Mouse (Mus musculus) lung, adult 2 months (tissue): ENCODE measurements around the gene Gm12258. TPM values are rescaled to one million over a fixed set of nuclear protein-coding genes. Genes with fewer than 3 reads are reported as not detected.

Experiments
- DNase-seq: peaks from one replicate; pipeline ENCODE4 v3.0.0; 2022
- H3K4me1 ChIP-seq: fragments of 200-500 bp; 2 replicates; pipeline ENCODE4 v1.6.1; 2011; ENCODE audit warnings: low read length; ENCODE audit not compliant: control insufficient read depth, insufficient read depth
- H3K4me3 ChIP-seq: fragments of 200-500 bp; replicated peaks from 2 replicates; pipeline ENCODE3; 2011; ENCODE audit warnings: low read depth, mild to moderate bottlenecking, control low read depth, low read length; ENCODE audit errors: extremely low read depth
- CTCF ChIP-seq: fragments of 200-500 bp; IDR thresholded peaks from 2 replicates; pipeline ENCODE4 v1.5.1; 2011; ENCODE audit warnings: mild to moderate bottlenecking, low read length, control low read depth; ENCODE audit not compliant: insufficient read depth
- POLR2A ChIP-seq: fragments of 200-500 bp; IDR thresholded peaks from 2 replicates; pipeline ENCODE4 v1.6.1; 2011; ENCODE audit warnings: low read depth, mild to moderate bottlenecking, control low read depth, low read length, borderline replicate concordance; ENCODE audit errors: extremely low read depth
- WGBS: fragments of 180-500 bp; shearing (Covaris S2); methylation state at CpG from one replicate; pipeline ENCODE4 v1.1.7; 2018; 5-methylcytosine and 5-hydroxymethylcytosine counted together
- polyA plus RNA-seq: library from polyadenylated mRNA; depleted of rRNA; stranded (reverse); fragments of >200 nt; gene quantifications from 2 replicates; pipeline ENCODE4 v1.2.3, GENCODE M21; 2012; rRNA removed

Gene Gm12258
- polyA plus RNA-seq, 1 experiment: 4.0 TPM

- no peak for TF ChIP-seq CTCF
- no peak for TF ChIP-seq POLR2A
Measured at GRCm38 (mm10) chr11:58901080-58901479, 54.1 kb downstream of the Gm12258 start.

DNA sequence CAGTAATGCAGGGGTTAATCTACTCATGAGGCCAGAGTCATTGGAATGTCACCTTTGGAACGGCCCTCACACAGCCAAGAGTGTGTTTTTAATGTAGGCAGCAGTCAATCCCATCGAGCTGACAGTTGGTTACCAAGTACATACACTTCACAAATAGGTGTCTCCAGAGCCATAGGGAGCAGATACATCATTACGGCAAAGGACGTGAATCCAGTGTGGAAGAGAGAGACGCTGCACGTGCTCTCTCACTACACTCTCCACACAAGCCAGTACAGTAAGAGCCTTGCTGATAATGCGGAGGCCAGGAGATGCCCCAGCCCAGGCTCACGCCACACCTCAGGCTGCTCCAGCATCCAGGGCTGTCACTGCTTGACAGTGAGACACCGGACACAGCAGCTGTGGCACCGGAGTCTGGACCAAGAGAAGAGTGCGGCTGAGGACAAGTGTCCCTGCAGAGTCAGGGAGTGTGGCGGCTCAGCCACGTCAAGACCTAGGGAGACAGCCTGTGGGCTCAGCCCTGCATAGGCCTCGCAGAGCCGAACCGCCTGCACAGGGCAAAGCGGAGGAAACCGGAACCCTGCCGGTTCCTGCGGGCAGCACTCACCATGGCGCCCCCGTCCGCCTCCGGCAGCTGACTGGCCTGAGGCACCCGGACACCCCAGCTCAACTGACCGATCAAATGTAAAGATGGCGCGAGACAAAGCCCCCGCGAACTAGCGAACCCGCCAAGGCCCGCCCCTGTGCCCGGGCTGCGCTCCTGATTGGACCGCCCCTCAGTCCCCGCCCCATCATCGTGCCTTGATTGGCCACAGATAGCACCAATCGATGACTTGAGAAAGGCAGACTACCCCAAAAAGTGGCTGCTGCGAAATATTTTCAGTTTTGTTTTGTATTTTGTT, 56.8 kb downstream of the Gm12258 start, which contains the start of gene Zfp39:
Zfp39 (minus strand) TSS at position 715 of the 899 bp plus-strand sequence.
- DNase-seq: peak; percentile 98
- Histone ChIP-seq H3K4me1 (peaks cover 3% of the 10 kb centered on the region), H3K4me3 (peak within 1 kb of the TSS; percentile 99)
- TF ChIP-seq CTCF (no peak), POLR2A (peak; percentile 87)
- WGBS: under 1% methylated on average over 40 of the region's 40 CpGs

More at GRCm38 (mm10) chr11:58901080-58901479, 54.1 kb downstream of the Gm12258 start:
- no peak overlapping the region for H3K4me3 ChIP-seq
- no peak for DNase-seq
- H3K4me1 ChIP-seq: peaks cover 10% of the 10 kb centered on the region

GRCm38 (mm10) chr11:58904410-58904718, 57.4 kb downstream of the Gm12258 start:
- peaks cover 3% of the 10 kb centered on the region for H3K4me1 ChIP-seq
- peak overlapping the region; percentile 99 for H3K4me3 ChIP-seq
- under 1% methylated on average over 8 of the region's 8 CpGs for WGBS
- no peak for DNase-seq
- no peak for TF ChIP-seq POLR2A
- TF ChIP-seq CTCF: no peak

DNA sequence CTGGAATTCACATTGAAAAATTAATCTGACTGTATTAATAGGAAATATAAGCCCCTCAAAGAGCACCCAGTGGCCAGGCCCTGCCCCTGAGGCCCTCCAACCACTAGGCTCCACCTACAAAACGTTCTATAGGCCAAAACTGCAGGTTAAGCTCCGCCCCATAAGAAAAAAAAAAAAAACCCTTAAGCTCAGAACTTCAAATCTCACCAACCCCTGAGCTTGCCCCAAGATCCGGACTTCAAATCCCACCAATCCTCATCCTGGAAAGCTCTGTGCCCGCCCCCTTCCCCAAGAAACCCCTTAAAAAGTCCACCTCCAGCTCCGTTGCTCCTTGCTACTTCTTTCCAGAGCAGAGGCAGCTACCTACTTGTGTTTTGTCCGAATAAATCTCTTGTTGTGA, 57.9 kb downstream of the Gm12258 start:
- DNase-seq: no peak
- WGBS: 53% methylated on average over 6 of the region's 6 CpGs
- peaks cover 3% of the 10 kb centered on the region for H3K4me1 ChIP-seq
- TF ChIP-seq CTCF (no peak), POLR2A (no peak)
- H3K4me3 ChIP-seq: no peak overlapping the region

Other genes with a start within 250 kb of the Gm12258 start
- not detected in 2 replicates for gene 2210407C18Rik, start 231.1 kb upstream of the Gm12258 start, polyA plus RNA-seq
- gene Olfr323, start 216.7 kb upstream of the Gm12258 start, polyA plus RNA-seq: not detected in 2 replicates
- gene Trim58, start 206.7 kb upstream of the Gm12258 start, polyA plus RNA-seq: 0.08 TPM in 1 of 2 replicates, not detected in the other
- not detected in 2 replicates for gene Olfr322, start 188.4 kb upstream of the Gm12258 start, polyA plus RNA-seq
- gene Olfr320, start 166.1 kb upstream of the Gm12258 start, polyA plus RNA-seq: not detected in 2 replicates
- not detected in 2 replicates for gene Olfr319, start 148.0 kb upstream of the Gm12258 start, polyA plus RNA-seq
- gene Olfr318, start 123.1 kb upstream of the Gm12258 start, polyA plus RNA-seq: not detected in 2 replicates
- not detected in 2 replicates for gene Olfr317, start 107.9 kb upstream of the Gm12258 start, polyA plus RNA-seq
- not detected in 2 replicates for gene Olfr316, start 94.4 kb upstream of the Gm12258 start, polyA plus RNA-seq
- not detected in 2 replicates for gene Olfr315, start 74.0 kb upstream of the Gm12258 start, polyA plus RNA-seq
- gene Olfr314, start 64.2 kb upstream of the Gm12258 start, polyA plus RNA-seq: not detected in 2 replicates
- gene Fam183b, start 45.2 kb upstream of the Gm12258 start, polyA plus RNA-seq: 10.7 and 18.1 TPM in 2 replicates
- gene Olfr313, start 32.2 kb upstream of the Gm12258 start, polyA plus RNA-seq: not detected in 2 replicates
- not detected in 2 replicates for gene Olfr312, start 17.9 kb upstream of the Gm12258 start, polyA plus RNA-seq
- gene Olfr311, start 7.9 kb upstream of the Gm12258 start, polyA plus RNA-seq: not detected in 2 replicates
- 2.0 and 3.9 TPM in 2 replicates for gene 2810021J22Rik, start 20.1 kb downstream of the Gm12258 start, polyA plus RNA-seq
- gene Zfp39, start 57.1 kb downstream of the Gm12258 start, polyA plus RNA-seq: 1.2 and 1.4 TPM in 2 replicates
- 0.04 TPM in 1 of 2 replicates, not detected in the other for gene Btnl10, start 70.8 kb downstream of the Gm12258 start, polyA plus RNA-seq
- gene Rnf187, start 91.8 kb downstream of the Gm12258 start, polyA plus RNA-seq: 190 and 269 TPM in 2 replicates
- gene Hist3h2ba, start 101.8 kb downstream of the Gm12258 start, polyA plus RNA-seq: 0.62 and 2.4 TPM in 2 replicates
- gene Hist3h2a, start 107.5 kb downstream of the Gm12258 start, polyA plus RNA-seq: 19.7 and 25.5 TPM in 2 replicates
- gene Trim17, start 107.5 kb downstream of the Gm12258 start, polyA plus RNA-seq: 0.97 and 1.1 TPM in 2 replicates
- 31.4 and 38.3 TPM in 2 replicates for gene Trim11, start 130.9 kb downstream of the Gm12258 start, polyA plus RNA-seq